Mouse (Mus musculus) cortical plate, adult 2 months (tissue): ENCODE data around the gene Il17f.

Experiments used
- CTCF ChIP-seq: fragments of 200-500 bp; IDR thresholded peaks from 2 replicates; pipeline ENCODE4 v1.5.1; 2011; ENCODE audit warnings: mild to moderate bottlenecking, control low read depth, low read length; ENCODE audit not compliant: insufficient read depth; ENCODE audit errors: extremely low read depth
- POLR2A ChIP-seq: fragments of 200-500 bp; IDR thresholded peaks from 2 replicates; pipeline ENCODE4 v1.6.1; 2011; ENCODE audit warnings: mild to moderate bottlenecking, low read length, control low read depth; ENCODE audit not compliant: insufficient read depth; ENCODE audit errors: extremely low read depth

DNA sequence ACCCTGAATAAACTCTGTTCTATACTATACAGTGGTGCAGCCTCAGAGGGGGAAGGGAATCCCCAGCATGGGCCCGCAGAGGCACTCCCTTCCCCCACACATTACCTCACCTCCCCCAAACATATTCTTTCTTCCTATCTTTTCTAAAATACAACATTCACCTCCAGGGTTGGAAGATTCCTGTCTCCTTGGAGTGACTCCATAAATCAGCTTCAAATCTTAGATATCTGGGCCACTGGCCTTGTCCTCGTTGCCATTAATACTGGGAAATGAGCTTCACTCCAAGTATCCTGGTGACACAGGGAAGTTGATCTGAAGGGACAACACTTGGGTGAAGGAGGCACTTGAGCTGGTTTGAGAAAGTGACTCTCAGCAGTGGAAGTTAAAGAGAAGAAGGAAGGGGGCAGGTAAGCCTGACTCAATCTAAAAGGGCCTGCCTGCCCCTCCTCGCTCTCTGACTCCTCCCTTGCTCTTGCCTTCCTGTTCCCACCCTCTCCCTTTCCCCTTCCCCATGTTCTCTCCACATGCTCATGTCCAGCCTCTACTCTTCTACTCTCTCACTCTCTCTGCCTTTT lies 46.2 kb upstream of the Il17f start:
- TF ChIP-seq POLR2A (no peak), CTCF (no peak)
